Mouse (Mus musculus) CH12.LX (cell line): ENCODE measurements around the gene Mllt10. TPM values are rescaled to one million over a fixed set of nuclear protein-coding genes. Genes with fewer than 3 reads are reported as not detected.

ENCODE experiments used
- DNase-seq: peaks from one replicate; pipeline ENCODE4 v3.0.0-alpha.2; 2013; ENCODE audit errors: extremely low read depth
- H3K27ac ChIP-seq: 2 replicates; pipeline ENCODE4 v1.5.1; 2012; ENCODE audit warnings: low read depth, mild to moderate bottlenecking, control low read depth, moderate library complexity; ENCODE audit not compliant: insufficient read depth
- H3K27me3 ChIP-seq: replicated peaks from 2 replicates; pipeline ENCODE3; 2012; ENCODE audit warnings: inconsistent platforms
- H3K36me3 ChIP-seq, 2 experiments: replicated peaks in 1 of 2; 2 replicates each; pipeline versions ENCODE3 to v1.6.1; 2012; ENCODE audit warnings: inconsistent platforms in 1 of 2, low read length in 1 of 2, mild to moderate bottlenecking in 1 of 2, mixed read lengths in 1 of 2, moderate library complexity in 1 of 2; ENCODE audit not compliant: control insufficient read depth in 1 of 2, insufficient read depth in 1 of 2
- H3K4me1 ChIP-seq, 2 experiments: 2 replicates each; pipeline ENCODE4 v1.6.1; 2012; ENCODE audit warnings: inconsistent platforms in 1 of 2, moderate library complexity in 1 of 2; ENCODE audit not compliant: insufficient read depth in 2 of 2, control insufficient read depth in 1 of 2
- H3K4me2 ChIP-seq: 2 replicates; pipeline ENCODE4 v1.6.1; 2012; ENCODE audit warnings: low read depth, mild to moderate bottlenecking, control low read depth; ENCODE audit not compliant: poor library complexity, insufficient read depth, severe bottlenecking
- H3K4me3 ChIP-seq, 3 experiments: fragments of 150-350 bp in 1 of 3; sonication (generic) in 1 of 3; replicated peaks in 1 of 3; 2 replicates each; pipeline versions ENCODE3 to v1.5.1; 2011 to 2012; ENCODE audit warnings: low read depth in 2 of 3, low read length in 2 of 3, mild to moderate bottlenecking in 2 of 3, moderate library complexity in 2 of 3, control low read depth in 1 of 3, improper control_type of control experiment in 1 of 3, inconsistent platforms in 1 of 3, mixed read lengths in 1 of 3; ENCODE audit not compliant: poor library complexity in 1 of 3
- H3K79me2 ChIP-seq: replicated peaks from 2 replicates; pipeline ENCODE4 v1.6.1; 2012; ENCODE audit warnings: mild to moderate bottlenecking, moderate library complexity; ENCODE audit not compliant: control insufficient read depth, poor library complexity, insufficient read depth, severe bottlenecking; ENCODE audit errors: extremely low read depth
- H3K9ac ChIP-seq: 2 replicates; pipeline ENCODE4 v1.6.1; 2012; ENCODE audit warnings: low read depth, mild to moderate bottlenecking, control low read depth, moderate library complexity; ENCODE audit not compliant: insufficient read depth
- H3K9me3 ChIP-seq: replicated peaks from 2 replicates; pipeline ENCODE3; 2012; ENCODE audit warnings: low read length, inconsistent platforms, mixed read lengths
- BHLHE40 ChIP-seq: IDR thresholded peaks from 2 replicates; pipeline ENCODE4 v1.6.1; 2011; ENCODE audit warnings: mild to moderate bottlenecking, low read depth, low read length, improper control_type of control experiment
- CHD1 ChIP-seq: IDR thresholded peaks from 2 replicates; pipeline ENCODE4 v1.6.1; 2012; ENCODE audit warnings: low read depth, low read length, improper control_type of control experiment, inconsistent platforms
- CTCF ChIP-seq, 2 experiments: IDR thresholded peaks in 1 of 2; conservative IDR thresholded peaks in 1 of 2; 2 replicates each; pipeline ENCODE4 v1.5.1; 2011 to 2012; ENCODE audit warnings: low read depth in 2 of 2, low read length in 2 of 2, improper control_type of control experiment in 1 of 2, inconsistent platforms in 1 of 2, mild to moderate bottlenecking in 1 of 2, moderate library complexity in 1 of 2
- EP300 ChIP-seq: IDR thresholded peaks from 2 replicates; pipeline ENCODE4 v1.6.1; 2011; ENCODE audit warnings: low read length, improper control_type of control experiment
- IRF4 ChIP-seq: IDR thresholded peaks from 2 replicates; pipeline ENCODE4 v1.6.1; 2014; ENCODE audit warnings: low read depth, mild to moderate bottlenecking, inconsistent platforms, low read length, improper control_type of control experiment
- JUND ChIP-seq: conservative IDR thresholded peaks from 2 replicates; pipeline ENCODE4 v1.6.1; 2011; ENCODE audit warnings: low read depth, low read length, improper control_type of control experiment
- KAT2A ChIP-seq: IDR thresholded peaks from 2 replicates; pipeline ENCODE4 v1.6.1; 2012; ENCODE audit warnings: low read length, improper control_type of control experiment, inconsistent platforms; ENCODE audit not compliant: insufficient replicate concordance
- MAZ ChIP-seq: IDR thresholded peaks from 2 replicates; pipeline ENCODE4 v1.6.1; 2012; ENCODE audit warnings: low read depth, mild to moderate bottlenecking, inconsistent platforms, low read length, improper control_type of control experiment, moderate library complexity
- MEF2A ChIP-seq: IDR thresholded peaks from 2 replicates; pipeline ENCODE4 v1.6.1; 2014; ENCODE audit warnings: low read depth, mild to moderate bottlenecking, inconsistent platforms, low read length, improper control_type of control experiment, borderline replicate concordance
- MXI1 ChIP-seq: IDR thresholded peaks from 2 replicates; pipeline ENCODE4 v1.6.1; 2011; ENCODE audit warnings: mild to moderate bottlenecking, low read depth, low read length, improper control_type of control experiment
- MYC ChIP-seq: IDR thresholded peaks from 2 replicates; pipeline ENCODE4 v1.6.1; 2011; ENCODE audit warnings: low read depth, mild to moderate bottlenecking, improper control_type of control experiment, low read length
- NRF1 ChIP-seq: IDR thresholded peaks from 2 replicates; pipeline ENCODE4 v1.6.1; 2014; ENCODE audit warnings: low read depth, mild to moderate bottlenecking, inconsistent platforms, low read length, improper control_type of control experiment, moderate library complexity
- PAX5 ChIP-seq: IDR thresholded peaks from 2 replicates; pipeline ENCODE4 v1.6.1; 2012; ENCODE audit warnings: low read length, inconsistent platforms, mixed read lengths
- RAD21 ChIP-seq: IDR thresholded peaks from 2 replicates; pipeline ENCODE4 v1.6.1; 2011; ENCODE audit warnings: low read depth, mild to moderate bottlenecking, low read length, improper control_type of control experiment, moderate library complexity
- SIN3A ChIP-seq: IDR thresholded peaks from 2 replicates; pipeline ENCODE4 v1.6.1; 2012; ENCODE audit warnings: low read length, improper control_type of control experiment, inconsistent platforms
- TCF12 ChIP-seq: IDR thresholded peaks from 2 replicates; pipeline ENCODE4 v1.6.1; 2014; ENCODE audit warnings: low read depth, mild to moderate bottlenecking, inconsistent platforms, low read length, improper control_type of control experiment
- UBTF ChIP-seq: IDR thresholded peaks from 2 replicates; pipeline ENCODE4 v1.6.1; 2012; ENCODE audit warnings: low read depth, mild to moderate bottlenecking, inconsistent platforms, low read length, improper control_type of control experiment, moderate library complexity
- USF2 ChIP-seq: conservative IDR thresholded peaks from 2 replicates; pipeline ENCODE4 v1.6.1; 2011; ENCODE audit warnings: low read depth, low read length, improper control_type of control experiment
- ZMIZ1 ChIP-seq: IDR thresholded peaks from 2 replicates; pipeline ENCODE4 v1.6.1; 2012; ENCODE audit warnings: low read depth, mild to moderate bottlenecking, inconsistent platforms, low read length, improper control_type of control experiment
- ZNF384 ChIP-seq: IDR thresholded peaks from 2 replicates; pipeline ENCODE4 v1.6.1; 2012; ENCODE audit warnings: low read depth, low read length, improper control_type of control experiment, inconsistent platforms
- dilution Hi-C: fragments of 300-500 bp; cut with MboI; formaldehyde crosslinking; loops from 2 replicates; pipeline ENCODE4 v1.14.3; 2020; ENCODE audit warnings: low sequenced_read_pairs; ENCODE audit not compliant: extremely low pct_unique_long_range_greater_than_20kb, extremely low pct_ligation_motif_present
- in situ Hi-C: fragments of 300-500 bp; cut with MboI; formaldehyde crosslinking; loops from 3 replicates; pipeline ENCODE4 v1.14.3; 2019; ENCODE audit warnings: low sequenced_read_pairs, low pct_ligation_motif_present, low pct_unique_long_range_greater_than_20kb, mixed read lengths
- polyA plus RNA-seq: library from polyadenylated mRNA; unstranded; fragments of >175 nt; gene quantifications from 2 replicates; pipeline ENCODE4 v1.2.1, GENCODE M21; 2012; ENCODE audit warnings: low read depth; ENCODE audit not compliant: insufficient read length
- total RNA-seq, 2 experiments: library from RNA; depleted of rRNA; stranded (reverse); fragments of 300-350 nt in 1 of 2; fragments of >200 nt in 1 of 2; gene quantifications; 2 replicates each; pipeline ENCODE4 v1.2.3; 2012 to 2014

Mllt10 gene
- total and polyA plus RNA-seq, 3 experiments, result 22.0 to 39.2 (median 27.2) TPM

DNA sequence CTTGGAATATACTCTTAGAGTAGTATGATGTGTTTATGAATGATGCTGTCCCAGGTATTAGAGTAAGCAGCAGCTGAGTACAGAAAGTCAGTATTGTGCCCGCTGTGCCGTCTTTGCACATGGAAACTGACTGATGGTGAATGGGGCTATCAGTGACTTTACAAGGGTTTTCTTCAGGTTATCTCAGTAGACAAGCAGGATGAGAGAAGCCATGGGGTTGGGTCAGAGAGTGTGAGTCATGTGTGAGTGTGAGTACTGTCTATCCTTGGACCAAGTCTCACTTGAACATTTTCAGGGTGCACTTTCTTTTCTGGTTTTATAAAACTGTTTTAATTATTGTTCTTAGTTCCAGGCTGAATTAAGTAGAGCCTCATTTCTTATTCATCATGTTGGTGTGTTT lies 133.3 kb downstream of the Mllt10 start:
- H3K27me3 ChIP-seq, result no peaks in the 10 kb centered on the region
- TF ChIP-seq USF2 (no peak), UBTF (no peak), EP300 (no peak), MYC (no peak), CTCF (conservative IDR thresholded peaks at IDR 0.05 in 1 of 2, IDR thresholded peaks at IDR 0.05 in 1 of 2; ENCODE audit: low read depth in 2 of 2, low read length in 2 of 2) (no peak), RAD21 (no peak), BHLHE40 (no peak), ZMIZ1 (no peak), JUND (no peak), CHD1 (no peak), MXI1 (no peak), KAT2A (no peak), TCF12 (no peak), MEF2A (no peak), IRF4 (no peak), PAX5 (no peak), ZNF384 (no peak)
- TF ChIP-seq, all 38 proteins: peak for 0
- Histone ChIP-seq H3K27ac (no peak overlapping the region), H3K9me3 (no peaks in the 10 kb centered on the region), H3K4me2 (no peak overlapping the region), H3K4me3 (no peak overlapping the region), H3K9ac (no peak overlapping the region), H3K36me3 (peaks cover 52 to 60% of the 10 kb centered on the region in 2 experiments), H3K79me2 (no peaks in the 10 kb centered on the region), H3K4me1 (no peaks in the 10 kb centered on the region)
- in situ Hi-C loops, result loop anchor here (10.0 kb wide), 1 partner anchor 154 kb away; the partner anchor contains the start of gene A930004D18Rik
- dilution Hi-C loops, result no loop called here
- no peak for DNase-seq

- DNase-seq, result no peak
- H3K27ac ChIP-seq, result no peak overlapping the region
- H3K79me2 ChIP-seq, result no peaks in the 10 kb centered on the region
- H3K36me3 ChIP-seq, result peaks cover 39 to 56% of the 10 kb centered on the region in 2 experiments
- no peaks in the 10 kb centered on the region for H3K9me3 ChIP-seq
- H3K4me2 ChIP-seq, result no peak overlapping the region
- dilution Hi-C loops, result no loop called here
- H3K4me3 ChIP-seq, result no peak overlapping the region
- TF ChIP-seq CTCF (conservative IDR thresholded peaks at IDR 0.05 in 1 of 2, IDR thresholded peaks at IDR 0.05 in 1 of 2; ENCODE audit: low read depth in 2 of 2, low read length in 2 of 2) (no peak), TCF12 (no peak), NRF1 (no peak), BHLHE40 (no peak), MAZ (no peak), JUND (no peak), SIN3A (no peak), MXI1 (no peak)
- H3K9ac ChIP-seq, result no peak overlapping the region
- H3K27me3 ChIP-seq, result no peaks in the 10 kb centered on the region
- in situ Hi-C loops, result no loop called here
- H3K4me1 ChIP-seq, result no peaks in the 10 kb centered on the region
Measured at GRCm38 (mm10) chr2:18195285-18195684, 140.2 kb downstream of the Mllt10 start.
